Mouse (Mus musculus): ENCODE measurements around the gene Cnksr1.

- TF ChIP-seq CTCF (IDR thresholded peaks at IDR 0.05; ENCODE audit: control insufficient read depth, insufficient read depth, insufficient read length) (no peak), CEBPB (IDR thresholded peaks at IDR 0.05; ENCODE audit: low read depth) (no peak), MAX (IDR thresholded peaks at IDR 0.05) (no peak), USF1 (IDR thresholded peaks at IDR 0.05; ENCODE audit: low read depth) (no peak), FOSL1 (IDR thresholded peaks at IDR 0.05; ENCODE audit: insufficient read depth, low read length, poor library complexity, severe bottlenecking) (no peak), MYOD1 (IDR thresholded peaks at IDR 0.05; ENCODE audit: control insufficient read depth, insufficient read length, low read depth) (no peak), MYOG (IDR thresholded peaks at IDR 0.05; ENCODE audit: control insufficient read depth, extremely low read depth, insufficient read length) (no peak)
Measured at GRCm38 (mm10) chr4:134185569-134185968, 52.6 kb downstream of the Cnksr1 start.
